Comparison of ENCODE assay signal across 8 mouse cellular contexts in genomic region chr9:41157020-41157871, GRCm38 (mm10). TPM values are rescaled to one million over a fixed set of nuclear protein-coding genes. Genes with fewer than 3 reads are reported as not detected.
DNase-seq lines count a peak whose midpoint lies in the region; ATAC-seq and TF ChIP-seq lines count a peak whose summit lies in the region.

No protein-coding gene starts in this region.

- H3K4me3 ChIP-seq in forebrain, embryonic 15.5 days, result peak overlapping the region; percentile 86
- H3K4me3 ChIP-seq in lung, adult 2 months (replicated peaks; ENCODE audit: extremely low read depth, low read depth, low read length), result peak overlapping the region; percentile 86
- H3K4me3 ChIP-seq in olfactory bulb, adult 2 months (ENCODE audit: insufficient read depth, low read depth, low read length), result peak overlapping the region; percentile 53

- peak; percentile 11 for DNase-seq in ES-CJ7 (ENCODE audit: low read depth, low spot score)
- DNase-seq in cerebellum, adult 18-20 months, result peak; percentile 89 to 92
- peak; percentile 67 for DNase-seq in heart, postnatal 25 days (ENCODE audit: low spot score)
- peak; percentile 77 to 83 for DNase-seq in layer of hippocampus, adult 18-20 months (ENCODE audit: low spot score in 2 of 2)
- peak; percentile 67 for DNase-seq in lung, adult 2 months
- DNase-seq in thymus, adult 18-20 months, result peak; percentile 19 to 27

- TF ChIP-seq CTCF in lung, adult 2 months (IDR thresholded peaks at IDR 0.05; ENCODE audit: insufficient read depth, low read length), result no peak
- no peak for TF ChIP-seq CTCF in olfactory bulb, adult 2 months (IDR thresholded peaks at IDR 0.05; ENCODE audit: insufficient read depth, low read depth, low read length)

- H3K27me3 ChIP-seq in forebrain, embryonic 15.5 days, result peaks cover 4% of the 10 kb centered on the region; the same call in 1 of the 2 replicates

- no peaks in the 10 kb centered on the region for H3K9me3 ChIP-seq in forebrain, embryonic 15.5 days

- no peaks in the 10 kb centered on the region for H3K36me3 ChIP-seq in forebrain, embryonic 15.5 days

- ATAC-seq in forebrain, embryonic 15.5 days (replicated peaks), result peak; percentile 90

- peak overlapping the region; percentile 82 for H3K27ac ChIP-seq in forebrain, embryonic 15.5 days (replicated peaks)
- H3K27ac ChIP-seq in olfactory bulb, adult 2 months (ENCODE audit: insufficient read depth, low read depth, low read length), result peak overlapping the region; percentile 68

- peaks cover 30% of the 10 kb centered on the region for H3K4me1 ChIP-seq in forebrain, embryonic 15.5 days
- H3K4me1 ChIP-seq in lung, adult 2 months (ENCODE audit: control insufficient read depth, insufficient read depth, low read length), result no peaks in the 10 kb centered on the region
- peaks cover 23% of the 10 kb centered on the region for H3K4me1 ChIP-seq in olfactory bulb, adult 2 months (ENCODE audit: control insufficient read depth, insufficient read depth, low read length)

- WGBS in forebrain, embryonic 15.5 days, result under 1% methylated on average over 80 of the region's 82 CpGs
- WGBS in lung, adult 2 months, result under 1% methylated on average over 82 of the region's 82 CpGs
- under 1% methylated on average over 81 of the region's 82 CpGs for WGBS in olfactory bulb, adult 2 months

- intact Hi-C loops in heart, postnatal 25 days (cut with DNase I), result loop anchor here (2.0 to 5.0 kb wide), 2 partner anchors 20 to 35 kb away; no protein-coding TSS in a partner anchor

- TF ChIP-seq POLR2A in lung, adult 2 months (IDR thresholded peaks at IDR 0.05; ENCODE audit: borderline replicate concordance, extremely low read depth, low read depth, low read length), result 0 out of 2 replicates have a peak, but pooled peaks have one; percentile 28
- peak; percentile 55; the same call in 1 of the 2 replicates for TF ChIP-seq POLR2A in olfactory bulb, adult 2 months (IDR thresholded peaks at IDR 0.05; ENCODE audit: insufficient read depth, low read depth, low read length)

- peak overlapping the region; percentile 70 for H3K9ac ChIP-seq in forebrain, embryonic 15.5 days (replicated peaks)

- peak overlapping the region; percentile 92 for H3K4me2 ChIP-seq in forebrain, embryonic 15.5 days (replicated peaks)

RNA-seq across cellular contexts. Expression of gene Ubash3b, which starts 4.3 kb away (rescaled TPM):
- polyA plus RNA-seq in forebrain, embryonic 15.5 days (2015; fragmentation: Nextera tagmentation; extraction: Ambion mirVana), result 14.7 and 15.4 TPM in 2 replicates
- total RNA-seq in heart, postnatal 25 days (2021), result 1 to 10 TPM in 1 of 2 experiments, under 1 TPM in 1; 0.99 to 1.5 TPM
- total RNA-seq in layer of hippocampus, adult 18-20 months (2021), result 10 to 100 TPM; 27.6 to 28.4 TPM
- 3.4 and 5.4 TPM in 2 replicates for polyA plus RNA-seq in lung, adult 2 months (2012; rRNA removed)
- not detected in 2 replicates for polyA plus RNA-seq in olfactory bulb, adult 2 months (2012; ENCODE audit: insufficient read depth, insufficient read length, low replicate concordance, missing spikeins)

Comparison
In these comparisons a context has a peak if more than half of its experiments do, and no peak if none do; other contexts are left out.
1. Peak in every context shown above with its lines: DNase-seq, ATAC-seq, H3K4me3 ChIP-seq and H3K27ac ChIP-seq.
2. DNase-seq: peak in every context shown above with its lines; median percentile 90 in cerebellum, adult 18-20 months; 80 in layer of hippocampus, adult 18-20 months; 67 in heart, postnatal 25 days; 67 in lung, adult 2 months; 23 in thymus, adult 18-20 months; 11 in ES-CJ7.